Mouse (Mus musculus) ES-Bruce4 (cell line): ENCODE data around the gene Barhl1. TPM values are rescaled to one million over a fixed set of nuclear protein-coding genes. Genes with fewer than 3 reads are reported as not detected.

Source experiments
- H3K27ac ChIP-seq: 2 replicates; pipeline ENCODE4 v1.5.1; 2012; ENCODE audit warnings: low read length, inconsistent platforms; ENCODE audit not compliant: insufficient read depth
- H3K27me3 ChIP-seq: 2 replicates; pipeline ENCODE4 v1.6.1; 2012; ENCODE audit warnings: mild to moderate bottlenecking, low read length, inconsistent platforms; ENCODE audit not compliant: control insufficient read depth, poor library complexity, insufficient read depth, severe bottlenecking
- H3K36me3 ChIP-seq: 2 replicates; pipeline ENCODE4 v1.6.1; 2012; ENCODE audit warnings: inconsistent platforms, mild to moderate bottlenecking, low read length, moderate library complexity; ENCODE audit not compliant: control insufficient read depth, poor library complexity, insufficient read depth, severe bottlenecking
- H3K4me1 ChIP-seq: one replicate; pipeline ENCODE4 v1.8.1; 2011; ENCODE audit warnings: low read length; ENCODE audit not compliant: control insufficient read depth, insufficient read depth
- H3K4me3 ChIP-seq: 2 replicates; pipeline ENCODE4 v1.5.1; 2011; ENCODE audit warnings: low read depth, mild to moderate bottlenecking, low read length
- H3K9ac ChIP-seq: 2 replicates; pipeline ENCODE4 v1.6.1; 2012; ENCODE audit warnings: low read depth, mild to moderate bottlenecking, inconsistent platforms; ENCODE audit not compliant: poor library complexity, severe bottlenecking
- H3K9me3 ChIP-seq: replicated peaks from 2 replicates; pipeline ENCODE4 v1.6.1; 2012; ENCODE audit warnings: mild to moderate bottlenecking, low read length, inconsistent platforms; ENCODE audit not compliant: control insufficient read depth, poor library complexity, insufficient read depth, severe bottlenecking
- CTCF ChIP-seq: IDR thresholded peaks from one replicate; pipeline ENCODE4 v1.8.1; 2011; ENCODE audit warnings: low read depth, low read length
- EP300 ChIP-seq: IDR thresholded peaks from 2 replicates; pipeline ENCODE4 v1.6.1; 2011; ENCODE audit warnings: low read depth, low read length; ENCODE audit not compliant: insufficient read depth
- POLR2A ChIP-seq: IDR thresholded peaks from one replicate; pipeline ENCODE4 v1.8.1; 2011; ENCODE audit warnings: low read length; ENCODE audit not compliant: insufficient read depth
- polyA plus RNA-seq: library from polyadenylated mRNA; stranded (reverse); fragments of >200 nt; gene quantifications from 2 replicates; pipeline ENCODE4 v1.2.4, GENCODE M21; 2011; ENCODE audit warnings: low read depth; ENCODE audit not compliant: missing spikeins, insufficient read depth, insufficient read length

Gene Barhl1
- polyA plus RNA-seq, 1 experiment = not detected

- H3K27ac ChIP-seq = no peak overlapping the region
- H3K9me3 ChIP-seq = no peaks in the 10 kb centered on the region
- H3K4me3 ChIP-seq = no peak overlapping the region
- no peak overlapping the region for H3K9ac ChIP-seq
- H3K36me3 ChIP-seq = no peaks in the 10 kb centered on the region
- no peak for TF ChIP-seq CTCF
- H3K27me3 ChIP-seq = no peaks in the 10 kb centered on the region
- H3K4me1 ChIP-seq = no peaks in the 10 kb centered on the region
Observed at GRCm38 (mm10) chr2:28952981-28953380, 36.5 kb upstream of the Barhl1 start.

GRCm38 (mm10) chr2:28946312-28946711 is 29.8 kb upstream of the Barhl1 start:
- H3K4me1 ChIP-seq = no peaks in the 10 kb centered on the region
- no peaks in the 10 kb centered on the region for H3K36me3 ChIP-seq
- no peak overlapping the region for H3K9ac ChIP-seq
- no peak overlapping the region for H3K4me3 ChIP-seq
- H3K9me3 ChIP-seq = no peaks in the 10 kb centered on the region
- no peak overlapping the region for H3K27ac ChIP-seq
- TF ChIP-seq EP300 (no peak), POLR2A (no peak), CTCF (no peak)
- no peaks in the 10 kb centered on the region for H3K27me3 ChIP-seq

GRCm38 (mm10) chr2:28945388-28945787 is 28.9 kb upstream of the Barhl1 start:
- no peaks in the 10 kb centered on the region for H3K27me3 ChIP-seq
- no peaks in the 10 kb centered on the region for H3K36me3 ChIP-seq
- no peak overlapping the region for H3K27ac ChIP-seq
- H3K9ac ChIP-seq = no peak overlapping the region
- no peak overlapping the region for H3K4me3 ChIP-seq
- no peaks in the 10 kb centered on the region for H3K9me3 ChIP-seq
- H3K4me1 ChIP-seq = no peaks in the 10 kb centered on the region
- TF ChIP-seq CTCF (no peak), POLR2A (no peak), EP300 (no peak)

GRCm38 (mm10) chr2:28943666-28944516 is 27.4 kb upstream of the Barhl1 start:
- Histone ChIP-seq H3K4me3 (no peak overlapping the region), H3K9ac (no peak overlapping the region), H3K36me3 (no peaks in the 10 kb centered on the region), H3K9me3 (no peaks in the 10 kb centered on the region), H3K4me1 (no peaks in the 10 kb centered on the region), H3K27ac (no peak overlapping the region), H3K27me3 (no peaks in the 10 kb centered on the region)
- TF ChIP-seq CTCF = no peak
- TF ChIP-seq EP300 = no peak
- TF ChIP-seq POLR2A = no peak

- H3K9me3 ChIP-seq = no peaks in the 10 kb centered on the region
- no peak overlapping the region for H3K4me3 ChIP-seq
- TF ChIP-seq EP300 = no peak
- no peak for TF ChIP-seq POLR2A
- TF ChIP-seq CTCF = no peak
- no peaks in the 10 kb centered on the region for H3K4me1 ChIP-seq
- H3K27ac ChIP-seq = no peak overlapping the region
- H3K9ac ChIP-seq = no peak overlapping the region
- no peaks in the 10 kb centered on the region for H3K36me3 ChIP-seq
- no peaks in the 10 kb centered on the region for H3K27me3 ChIP-seq
Observed at GRCm38 (mm10) chr2:28938997-28939396, 22.5 kb upstream of the Barhl1 start.

- Histone ChIP-seq H3K9ac (no peak overlapping the region), H3K4me1 (no peaks in the 10 kb centered on the region), H3K9me3 (no peaks in the 10 kb centered on the region), H3K27ac (no peak overlapping the region), H3K4me3 (no peak overlapping the region), H3K36me3 (no peaks in the 10 kb centered on the region), H3K27me3 (no peaks in the 10 kb centered on the region)
- TF ChIP-seq POLR2A (no peak), EP300 (no peak), CTCF (peak; percentile 46)
Observed at GRCm38 (mm10) chr2:28930571-28930970, 14.1 kb upstream of the Barhl1 start.
